Mouse (Mus musculus) thymus, postnatal 14 days (tissue): ENCODE results near the gene Fbxw4.
A peak's percentile ranks its signal among the peaks of the same experiment; 100 is the strongest.

Experiments
- DNase-seq: peaks from one replicate; pipeline ENCODE4 v3.0.0; 2021

The Fbxw4 gene

DNA sequence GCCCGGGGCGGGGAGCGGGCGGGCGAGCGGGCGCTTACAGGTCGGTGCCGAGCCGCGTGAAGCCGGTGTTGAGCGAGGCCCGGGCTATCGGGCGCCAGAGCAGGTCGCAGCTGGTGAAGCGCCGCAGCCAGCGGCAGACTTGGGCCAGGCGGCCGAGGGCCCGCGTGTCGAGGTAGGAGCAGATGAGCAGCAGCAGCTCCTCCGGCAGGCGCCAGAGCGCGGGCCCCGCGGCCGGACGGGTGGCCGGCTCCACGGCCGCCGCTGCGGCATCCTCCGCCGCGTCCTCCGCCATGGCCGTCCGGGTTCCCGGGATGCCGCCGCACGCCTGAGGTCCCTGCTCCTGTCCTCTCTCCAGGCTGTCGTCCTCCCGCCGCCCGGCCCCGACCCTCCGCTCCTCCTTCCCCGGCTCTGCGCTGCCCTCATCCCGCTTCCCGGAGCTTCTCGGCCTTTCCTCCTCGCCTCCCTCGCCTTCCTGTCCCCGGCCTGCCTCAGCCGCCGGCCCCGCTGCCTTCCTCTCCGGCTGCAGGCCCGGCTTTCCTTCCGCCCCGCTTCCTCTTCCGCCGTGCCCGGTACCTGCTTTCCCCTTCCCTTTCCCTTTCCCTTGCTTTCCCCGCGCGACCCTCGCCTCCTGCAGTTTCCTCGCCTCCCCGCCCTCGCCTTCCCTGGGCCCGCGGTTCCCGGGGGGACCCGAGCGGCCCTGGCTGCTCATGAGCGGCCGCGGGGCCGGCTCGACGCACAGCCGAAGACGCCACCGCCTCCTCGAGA, at the start of gene Fbxw4:
Fbxw4 (minus strand) TSS at position 575 of the 765 bp plus-strand sequence.
- peak; percentile 76 for DNase-seq

DNA sequence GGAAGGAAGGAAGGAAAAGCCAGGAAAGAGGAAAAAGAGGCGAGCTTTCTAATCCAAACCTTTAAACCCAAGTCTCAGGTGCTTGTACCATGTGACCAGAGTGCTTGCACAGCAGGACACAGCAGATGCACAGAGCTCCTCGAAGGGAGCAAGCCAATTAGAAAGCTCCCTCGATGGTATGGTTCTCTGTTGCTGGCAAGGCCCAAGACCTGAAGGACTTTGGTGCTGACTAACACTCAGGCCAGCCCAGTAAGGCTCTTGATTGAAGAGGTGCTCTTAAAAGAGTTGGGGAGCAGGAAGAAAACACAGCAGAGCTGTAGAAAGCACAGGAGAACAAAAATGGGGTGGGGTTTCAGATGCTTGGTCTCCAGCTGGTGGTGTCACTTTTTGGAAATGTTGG, 48.6 kb upstream of the Fbxw4 start:
- DNase-seq = no peak

DNA sequence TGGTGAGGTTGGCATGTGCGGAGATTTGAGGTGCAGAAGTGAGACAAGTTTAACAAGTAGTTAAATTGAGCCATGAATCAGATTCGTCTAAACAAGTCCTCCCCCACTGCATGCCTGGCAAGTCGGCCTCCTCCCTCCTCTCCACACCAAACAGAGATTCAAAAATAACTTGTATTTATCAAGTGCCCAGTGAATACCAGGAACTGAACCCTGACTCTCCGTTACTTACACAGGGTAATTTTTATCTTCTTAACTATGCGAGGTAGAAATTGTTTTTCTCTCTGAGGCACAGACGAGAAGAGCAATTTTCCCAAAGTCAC, 36.1 kb upstream of the Fbxw4 start:
- DNase-seq = no peak

DNA sequence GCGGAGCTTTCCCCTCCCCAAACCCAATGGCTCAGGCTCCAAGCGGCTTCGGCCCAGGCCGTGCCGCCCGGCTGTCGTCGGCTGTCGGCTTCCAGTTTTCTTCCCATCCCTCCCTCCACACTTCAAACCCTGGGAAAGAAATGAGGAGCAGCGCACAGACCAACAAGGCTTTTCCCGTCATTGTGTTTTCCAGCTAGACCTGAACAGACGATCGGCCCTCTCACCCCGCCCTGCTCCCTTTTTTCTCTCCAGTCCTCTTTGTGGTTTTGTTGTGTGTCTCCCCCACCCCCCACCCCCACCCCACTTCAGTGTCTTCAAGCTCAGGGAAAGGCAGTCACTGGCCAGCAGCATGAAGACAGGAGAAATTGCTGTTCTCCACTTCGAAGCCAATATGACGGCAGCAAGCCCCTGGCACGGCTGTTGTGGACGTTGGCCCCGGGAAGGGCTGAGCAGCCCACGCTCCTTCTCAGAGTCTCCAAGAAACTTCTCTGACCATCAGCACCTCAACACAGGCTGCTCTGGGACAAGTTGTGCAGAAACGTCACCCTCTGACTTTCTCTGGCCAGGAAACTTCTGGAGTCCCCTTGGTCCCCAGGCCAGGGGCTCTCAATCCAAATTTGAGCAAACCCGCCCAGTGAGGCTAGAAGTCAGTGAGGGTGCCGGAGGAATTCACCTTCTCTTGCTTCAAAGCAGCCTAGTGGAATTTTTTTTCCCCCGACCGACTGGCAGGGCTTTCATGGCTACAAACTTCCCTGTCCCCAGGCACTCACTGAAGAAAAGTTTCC, 35.6 kb upstream of the Fbxw4 start:
- DNase-seq = no peak

- no peak for DNase-seq
Observed at GRCm38 (mm10) chr19:45694056-45694455, 33.9 kb upstream of the Fbxw4 start.

- DNase-seq = no peak
Observed at GRCm38 (mm10) chr19:45692211-45692610, 32.1 kb upstream of the Fbxw4 start.

DNA sequence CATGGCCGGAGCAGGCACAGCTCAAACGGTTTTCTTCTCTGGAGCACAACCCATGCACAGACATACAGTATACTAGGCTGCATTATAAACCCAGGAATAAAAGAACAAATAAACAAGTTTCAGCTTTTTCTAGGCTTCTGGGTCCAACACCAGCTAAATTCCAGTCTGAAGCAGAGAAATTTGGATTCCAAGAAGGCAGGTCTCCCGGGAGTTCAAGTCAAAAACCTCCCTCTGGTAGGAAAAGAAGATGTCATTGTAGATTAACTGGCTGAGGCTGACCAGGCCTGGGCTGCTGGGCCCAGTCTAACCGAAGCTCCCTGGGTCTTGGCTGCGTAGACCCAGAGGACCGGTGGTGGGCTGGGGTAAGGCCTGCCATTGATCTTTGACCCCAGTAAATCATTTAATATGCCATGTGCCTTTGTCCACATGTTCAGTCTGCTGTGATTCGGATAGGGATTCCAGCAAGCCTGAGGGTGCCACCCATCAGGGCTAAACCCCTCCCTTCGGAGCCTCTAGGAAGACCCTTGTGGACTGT, 31.0 kb upstream of the Fbxw4 start:
- no peak for DNase-seq

DNA sequence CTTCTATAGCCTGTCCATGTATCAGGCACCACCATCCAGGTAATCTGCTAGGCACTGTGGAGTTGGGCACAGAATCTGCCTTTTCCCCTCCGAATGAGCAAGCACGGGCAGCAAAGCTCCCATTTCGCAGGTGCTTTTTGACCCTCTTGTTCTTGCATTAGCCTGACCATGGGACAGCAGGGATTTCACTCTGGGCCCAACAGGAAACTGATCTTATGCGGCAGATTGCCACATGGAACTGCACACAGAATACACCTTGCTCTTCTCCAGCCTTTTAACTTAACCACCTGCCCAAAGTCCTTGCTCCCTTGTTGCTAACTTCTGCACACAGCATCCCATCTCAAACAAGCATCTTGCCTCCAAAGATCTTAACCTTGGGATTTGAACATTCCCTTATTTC, 26.9 kb upstream of the Fbxw4 start:
- no peak for DNase-seq

DNA sequence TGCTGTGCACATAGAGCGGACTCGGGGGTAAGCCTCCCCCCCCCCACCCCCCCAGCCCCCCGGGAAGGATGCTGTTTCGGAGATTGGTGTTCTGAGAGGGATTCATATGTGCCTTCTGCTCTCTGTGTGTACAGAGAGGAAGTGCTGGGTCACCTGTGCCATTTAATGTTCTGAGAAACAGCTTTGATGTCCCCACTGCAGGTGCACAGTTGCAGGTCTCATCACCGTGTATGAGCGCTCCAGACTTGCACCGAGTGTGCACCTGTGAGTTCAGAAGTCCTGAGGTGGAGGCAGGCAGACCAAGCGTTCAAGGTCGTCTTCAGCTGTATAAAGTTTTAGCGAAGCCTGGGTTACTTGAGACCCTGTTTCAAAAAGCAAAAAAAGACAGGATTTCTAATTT, 23.6 kb upstream of the Fbxw4 start:
- peak; percentile 77 for DNase-seq

DNA sequence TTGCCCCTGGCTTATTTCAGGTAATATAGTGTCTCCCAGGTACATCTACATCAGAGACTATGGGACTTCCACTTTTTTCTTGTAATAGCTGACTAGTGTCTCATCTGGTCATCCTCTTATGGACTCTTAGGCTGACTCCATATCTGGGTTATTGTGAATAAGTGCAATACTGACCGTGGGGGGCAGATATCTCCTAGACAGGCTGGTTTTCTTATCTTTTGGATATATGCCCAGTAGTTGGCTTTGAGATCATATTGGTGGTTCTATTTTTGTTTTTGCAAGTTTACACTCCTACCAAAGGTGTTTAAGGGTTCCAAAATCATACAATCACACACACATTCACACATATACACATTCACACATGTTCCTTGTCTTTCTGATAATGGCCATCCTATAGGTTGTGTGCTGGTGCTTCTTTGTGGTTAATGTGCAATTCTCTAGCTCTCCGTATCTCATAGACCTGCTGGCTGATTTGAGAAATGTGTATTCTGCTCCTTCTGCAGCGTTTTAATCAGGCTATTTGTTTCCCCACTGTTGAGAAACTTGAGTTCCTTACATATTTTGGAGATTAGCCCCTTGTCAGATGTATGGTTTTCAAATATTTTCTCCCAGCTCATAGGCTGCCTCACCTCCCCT, 20.5 kb upstream of the Fbxw4 start:
- DNase-seq = no peak

DNA sequence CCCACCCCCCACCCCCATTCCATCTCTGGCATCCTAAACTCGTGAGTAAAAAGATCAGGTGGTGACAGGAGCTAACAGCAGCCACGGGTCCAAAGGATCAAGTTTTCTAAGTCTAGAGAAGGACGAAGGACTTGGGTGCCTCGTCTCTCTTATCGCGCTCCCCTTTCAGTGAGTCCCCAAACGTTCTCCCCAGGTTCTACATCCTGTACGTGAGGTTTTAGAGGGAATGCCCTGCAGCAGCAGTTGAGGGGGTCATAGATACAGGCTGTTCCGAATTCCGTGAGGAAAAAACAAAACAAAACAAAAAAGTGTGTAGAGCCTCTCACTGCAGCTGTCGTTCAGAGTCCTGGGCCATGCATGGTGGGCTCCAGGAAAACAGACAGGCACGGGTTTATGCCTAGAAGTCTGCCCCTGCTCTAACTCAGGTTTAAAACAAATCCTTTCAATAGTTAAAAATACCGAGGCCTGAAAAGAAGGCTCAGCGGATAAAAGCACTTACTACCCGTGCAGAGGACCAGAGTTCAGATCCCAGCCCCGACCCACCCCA, 16.7 kb upstream of the Fbxw4 start:
- DNase-seq = peak; percentile 36

DNA sequence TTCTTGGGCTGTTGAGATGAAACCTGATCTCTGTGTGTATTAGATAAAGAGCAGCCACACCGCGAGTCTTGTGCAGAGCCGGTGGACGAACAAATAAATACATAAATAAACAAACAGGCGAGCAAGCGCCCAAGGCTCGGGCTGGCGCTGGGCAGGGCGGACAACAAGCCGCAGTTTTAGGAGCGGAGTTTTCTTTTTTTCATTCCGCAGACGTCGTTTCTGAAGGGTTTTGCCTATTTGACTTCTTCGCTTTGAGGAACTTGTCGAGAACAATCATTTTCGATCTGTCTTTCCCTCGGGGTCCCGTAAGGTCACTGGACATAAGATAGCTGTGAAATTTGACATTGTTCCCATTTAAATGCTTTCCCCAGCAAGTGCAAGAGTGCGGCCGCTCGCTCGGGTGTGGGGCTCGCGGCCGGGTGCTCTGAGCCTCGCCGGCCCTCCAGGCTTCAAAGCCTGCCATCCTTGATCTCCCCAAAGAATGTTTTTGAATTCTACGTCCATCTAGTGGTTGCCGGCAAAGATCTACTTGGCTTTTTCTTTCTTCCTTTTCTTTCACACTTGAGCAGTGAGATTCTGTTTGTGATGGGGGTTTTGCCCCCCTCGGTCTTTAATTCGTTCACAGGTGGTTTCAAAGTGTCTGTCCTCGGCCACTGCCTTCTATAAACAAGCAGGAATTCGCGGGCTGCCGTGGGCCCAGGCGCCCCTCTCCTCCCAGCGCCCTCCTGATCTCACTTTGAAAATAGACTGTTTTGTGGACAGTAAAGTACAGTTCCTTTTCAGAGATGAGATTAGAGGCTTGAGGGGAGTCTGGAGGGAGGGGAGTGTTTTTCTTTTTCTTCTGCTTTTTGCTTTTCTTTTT, 15.8 kb upstream of the Fbxw4 start:
- DNase-seq = peak; percentile 44

- no peak for DNase-seq
Observed at GRCm38 (mm10) chr19:45675196-45675595, 15.1 kb upstream of the Fbxw4 start.

DNA sequence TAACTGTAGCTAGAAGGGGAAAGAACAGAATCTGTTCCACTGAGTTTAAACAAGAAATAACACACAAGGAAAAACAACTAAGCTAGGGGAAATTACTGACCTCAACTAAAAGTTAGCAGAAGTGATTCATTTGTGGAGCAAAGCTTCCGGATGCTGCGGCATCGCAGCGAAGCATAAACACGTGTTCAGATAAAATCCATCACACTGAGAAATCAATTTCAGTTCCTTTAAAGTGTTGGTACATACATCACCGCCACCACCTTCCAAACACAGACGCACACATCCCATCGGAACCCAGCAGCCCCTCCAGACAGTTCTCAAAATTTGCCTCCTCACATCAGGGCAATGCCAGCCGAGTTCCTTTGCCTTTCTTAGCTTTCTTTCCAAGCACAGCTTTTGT, 12.9 kb upstream of the Fbxw4 start:
- DNase-seq = no peak

DNA sequence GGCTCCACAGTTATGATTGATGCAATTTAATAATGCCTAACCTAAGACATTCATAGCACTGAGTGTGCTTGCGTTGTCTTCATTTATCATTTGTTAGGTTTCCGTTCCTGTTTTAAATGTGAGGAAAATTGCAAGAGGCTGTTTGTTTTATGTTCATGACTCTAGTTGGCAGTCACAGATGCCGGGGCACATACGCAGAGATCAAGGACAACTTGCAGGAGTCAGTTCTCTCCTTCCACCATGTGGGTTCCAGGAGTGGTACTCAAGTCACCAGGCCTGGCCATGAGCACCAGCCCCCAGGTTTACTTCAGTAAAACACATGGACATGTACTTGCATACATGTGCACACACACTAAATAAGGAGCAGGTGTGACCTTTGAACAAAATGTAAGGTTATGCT, 8.9 kb upstream of the Fbxw4 start:
- DNase-seq = no peak

DNA sequence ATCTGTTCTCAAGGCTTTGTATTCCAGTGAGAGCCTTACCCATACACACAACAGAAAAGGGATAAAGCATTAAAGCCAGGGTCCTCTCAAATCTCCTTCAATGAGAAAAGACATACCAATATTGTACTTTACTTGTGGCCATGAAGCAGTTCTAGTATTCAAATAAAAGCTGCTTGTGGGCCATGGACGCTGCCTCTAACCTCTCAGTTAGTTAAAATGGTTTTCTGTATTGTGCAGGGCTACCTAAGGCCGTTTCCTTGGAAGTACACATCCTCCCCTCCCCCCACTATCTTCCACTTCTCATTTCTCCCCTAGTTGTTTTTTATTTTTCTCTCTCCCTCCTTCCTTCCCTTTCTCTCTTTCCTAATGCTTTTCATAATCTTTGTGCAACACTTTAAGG, 3.7 kb upstream of the Fbxw4 start:
- no peak for DNase-seq

DNA sequence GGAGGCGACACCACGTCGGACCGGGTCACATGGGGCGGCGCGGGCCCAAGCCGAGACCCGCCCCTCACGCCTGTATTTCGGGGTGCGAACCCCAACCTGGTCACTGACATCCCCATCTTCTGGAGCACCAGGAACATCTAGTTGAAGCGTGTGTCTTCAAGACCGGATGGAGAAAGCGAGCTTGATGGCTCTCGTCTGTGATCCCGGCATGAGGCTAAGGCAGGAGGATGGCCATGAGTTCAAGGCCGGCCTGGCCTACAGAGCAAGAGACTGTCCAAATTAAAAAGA, 335 bp upstream of the Fbxw4 start:
- DNase-seq = peak; percentile 75

- DNase-seq = no peak
Observed at GRCm38 (mm10) chr19:45659301-45659737, 793 bp downstream of the Fbxw4 start.

DNA sequence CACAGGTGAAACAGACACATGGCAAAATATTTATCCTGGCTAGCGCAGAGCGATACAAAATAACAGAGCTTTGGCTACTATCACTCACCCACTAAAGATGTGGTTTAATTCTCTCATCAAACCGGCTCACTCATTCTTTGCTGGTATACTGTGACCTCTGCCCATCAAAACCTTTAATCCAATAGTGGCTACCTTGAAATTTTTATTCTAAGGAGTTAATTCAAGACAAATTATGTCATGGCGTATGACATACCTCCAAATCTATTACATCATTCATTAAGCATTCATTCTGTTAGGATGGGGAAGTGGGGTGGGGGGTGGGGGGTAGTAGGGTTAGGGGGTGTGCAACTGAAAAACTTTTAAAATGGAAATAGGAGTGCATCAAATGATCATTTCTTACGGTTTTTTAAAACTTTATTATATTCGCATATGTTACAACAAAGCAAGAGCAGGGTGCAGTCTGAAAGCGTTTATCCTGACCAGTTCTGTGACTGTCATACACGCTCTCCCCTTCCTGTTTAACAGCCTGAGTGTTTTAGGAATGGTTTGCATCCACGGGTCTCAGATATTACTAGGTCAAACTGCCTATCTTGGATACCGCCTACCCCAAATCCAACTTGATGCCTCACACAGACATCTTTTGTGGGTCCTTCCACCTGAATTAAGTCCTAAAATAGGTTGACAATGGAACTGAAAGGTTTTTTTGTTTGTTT, 1.4 kb downstream of the Fbxw4 start:
- DNase-seq = no peak

DNA sequence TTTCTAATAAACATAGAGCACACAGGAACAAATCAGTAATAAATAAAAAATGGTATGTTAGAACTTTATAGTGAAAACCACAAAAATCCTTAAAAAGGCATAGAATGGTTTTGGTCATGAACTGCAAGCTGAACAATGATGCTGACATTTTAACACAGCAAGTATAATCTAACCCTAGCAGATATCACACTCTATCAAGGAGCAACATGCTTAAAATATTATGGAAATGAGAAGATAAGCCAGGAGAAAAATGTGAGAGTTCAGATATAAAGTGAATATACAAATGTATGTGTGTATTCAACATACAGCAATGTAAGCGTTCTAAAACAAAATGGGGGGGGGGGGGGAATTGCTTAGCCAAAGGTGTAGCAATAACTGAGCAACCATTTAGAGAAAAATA, 2.3 kb downstream of the Fbxw4 start:
- no peak for DNase-seq

DNA sequence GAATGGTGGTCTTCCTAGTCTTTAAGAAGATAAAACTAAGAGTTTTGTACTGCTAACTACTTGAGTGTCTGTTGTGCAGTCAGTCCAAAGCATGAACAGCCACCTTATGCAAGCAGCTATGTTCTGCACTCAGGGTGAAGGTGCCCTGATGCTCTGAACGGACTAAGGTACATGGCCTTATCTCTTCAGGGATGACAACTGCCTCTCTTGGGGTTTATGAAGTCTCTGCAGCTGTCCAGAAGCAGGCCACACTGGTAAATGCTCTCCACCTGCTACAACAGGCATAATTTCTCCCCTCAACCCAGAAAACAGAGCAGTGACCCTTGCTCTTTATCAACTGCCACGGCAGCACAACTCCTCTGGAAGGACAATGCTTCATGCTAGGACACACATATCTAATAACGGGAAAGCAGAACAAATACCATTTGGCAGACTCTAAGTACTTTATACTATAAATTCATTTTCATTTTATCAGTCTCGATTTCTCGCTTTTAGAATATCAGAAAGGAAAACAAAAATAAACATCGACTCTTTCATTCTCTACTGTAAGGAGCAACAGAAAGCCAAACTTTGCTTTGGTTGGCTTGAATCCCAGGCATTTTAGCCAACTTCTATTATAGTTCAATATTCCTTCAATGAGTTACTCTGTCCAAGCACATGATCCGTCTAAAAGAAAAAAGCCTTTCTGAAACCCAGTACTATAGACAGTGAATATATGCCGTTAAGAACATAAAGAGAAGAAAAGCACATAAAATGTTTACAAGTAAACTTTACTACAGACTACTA, 3.1 kb downstream of the Fbxw4 start:
- DNase-seq = no peak
